Mouse (Mus musculus) spleen, adult 18-20 months (tissue): ENCODE measurements around the gene Babam2.

Experiments used
- DNase-seq, 2 experiments: peaks; one replicate each; pipeline ENCODE4 v3.0.0; 2022; ENCODE audit warnings: mixed read lengths in 2 of 2

The Babam2 gene

GRCm38 (mm10) chr5:32059254-32059796, 361.8 kb downstream of the Babam2 start:
- no peak for DNase-seq

GRCm38 (mm10) chr5:32060485-32060884, 363.0 kb downstream of the Babam2 start:
- no peak for DNase-seq

GRCm38 (mm10) chr5:32061854-32062253, 364.4 kb downstream of the Babam2 start:
- DNase-seq, result no peak

- DNase-seq, result no peak
Measured at GRCm38 (mm10) chr5:32064341-32065105, 367.0 kb downstream of the Babam2 start.

- DNase-seq, result no peak
Measured at GRCm38 (mm10) chr5:32066015-32066734, 368.7 kb downstream of the Babam2 start.

GRCm38 (mm10) chr5:32066839-32067238, 369.4 kb downstream of the Babam2 start:
- no peak for DNase-seq

- DNase-seq, result no peak
Measured at GRCm38 (mm10) chr5:32068616-32069015, 371.1 kb downstream of the Babam2 start.

GRCm38 (mm10) chr5:32069096-32069495, 371.6 kb downstream of the Babam2 start:
- no peak for DNase-seq

GRCm38 (mm10) chr5:32069566-32070169, 372.2 kb downstream of the Babam2 start:
- no peak for DNase-seq

- no peak for DNase-seq
Measured at GRCm38 (mm10) chr5:32070781-32071180, 373.3 kb downstream of the Babam2 start.

GRCm38 (mm10) chr5:32071314-32071713, 373.8 kb downstream of the Babam2 start:
- DNase-seq, result no peak

- no peak for DNase-seq
Measured at GRCm38 (mm10) chr5:32071824-32072223, 374.3 kb downstream of the Babam2 start.

GRCm38 (mm10) chr5:32072877-32073276, 375.4 kb downstream of the Babam2 start:
- no peak for DNase-seq

- no peak for DNase-seq
Measured at GRCm38 (mm10) chr5:32074053-32074452, 376.6 kb downstream of the Babam2 start.

GRCm38 (mm10) chr5:32077139-32077538, 379.7 kb downstream of the Babam2 start:
- no peak for DNase-seq

- DNase-seq, result no peak
Measured at GRCm38 (mm10) chr5:32078986-32079385, 381.5 kb downstream of the Babam2 start.

- DNase-seq, result no peak
Measured at GRCm38 (mm10) chr5:32080490-32081219, 383.2 kb downstream of the Babam2 start.

- DNase-seq, result no peak
Measured at GRCm38 (mm10) chr5:32084401-32084804, 386.9 kb downstream of the Babam2 start.

GRCm38 (mm10) chr5:32085566-32085965, 388.1 kb downstream of the Babam2 start:
- no peak for DNase-seq

- no peak for DNase-seq
Measured at GRCm38 (mm10) chr5:32085971-32086370, 388.5 kb downstream of the Babam2 start.

GRCm38 (mm10) chr5:32086526-32087090, 389.1 kb downstream of the Babam2 start:
- no peak for DNase-seq

GRCm38 (mm10) chr5:32089481-32089880, 392.0 kb downstream of the Babam2 start:
- DNase-seq, result no peak
